Mouse (Mus musculus) hindbrain, embryonic 16.5 days (tissue): ENCODE results near the gene Dnajb1. TPM values are rescaled to one million over a fixed set of nuclear protein-coding genes. Genes with fewer than 3 reads are reported as not detected.
A peak's percentile ranks its signal among the peaks of the same experiment; 100 is the strongest.

Experiments
- ATAC-seq: fragments of 200-750 bp; cut with Nextera tagmentation; 2 replicates; pipeline ENCODE4 v1.8.0; 2017; ENCODE audit warnings: moderate TSS enrichment, moderate library complexity
- H3K27ac ChIP-seq: fragments of 300-500 bp; sonication (generic); 2 replicates; pipeline ENCODE4 v1.5.1; 2014; ENCODE audit warnings: low read depth, mild to moderate bottlenecking, control low read depth, low read length, moderate library complexity
- H3K27me3 ChIP-seq: fragments of 300-500 bp; sonication (generic); replicated peaks from 2 replicates; pipeline ENCODE4 v1.6.1; 2014; ENCODE audit warnings: low read length; ENCODE audit not compliant: control insufficient read depth, insufficient read depth
- H3K36me3 ChIP-seq: fragments of 300-500 bp; sonication (generic); 2 replicates; pipeline ENCODE4 v1.6.1; 2014; ENCODE audit warnings: mild to moderate bottlenecking, low read length, moderate library complexity, mixed read lengths; ENCODE audit not compliant: control insufficient read depth, insufficient read depth
- H3K4me1 ChIP-seq: fragments of 300-500 bp; sonication (generic); 2 replicates; pipeline ENCODE4 v1.6.1; 2014; ENCODE audit warnings: low read depth, low read length; ENCODE audit not compliant: control insufficient read depth, insufficient read depth
- H3K4me2 ChIP-seq: fragments of 300-500 bp; sonication (generic); 2 replicates; pipeline ENCODE4 v1.6.1; 2014; ENCODE audit warnings: mild to moderate bottlenecking, low read length, control low read depth, moderate library complexity
- H3K4me3 ChIP-seq: fragments of 300-500 bp; sonication (generic); 2 replicates; pipeline ENCODE4 v1.5.1; 2014; ENCODE audit warnings: mild to moderate bottlenecking, low read length, control low read depth, moderate library complexity
- H3K9ac ChIP-seq: fragments of 300-500 bp; sonication (generic); 2 replicates; pipeline ENCODE4 v1.6.1; 2014; ENCODE audit warnings: low read depth, mild to moderate bottlenecking, control low read depth, low read length, moderate library complexity
- H3K9me3 ChIP-seq: fragments of 300-500 bp; sonication (generic); 2 replicates; pipeline ENCODE4 v1.6.1; 2014; ENCODE audit warnings: mild to moderate bottlenecking, low read length, moderate library complexity; ENCODE audit not compliant: control insufficient read depth
- WGBS: fragments of 180-500 bp; shearing (Covaris S2); extraction: QIAGEN DNeasy Blood & Tissue Kit; methylation state at CpG from one replicate; pipeline ENCODE4 v1.1.7; 2014; 5-methylcytosine and 5-hydroxymethylcytosine counted together
- polyA plus RNA-seq: library from polyadenylated mRNA; unstranded; fragments of >200 nt; fragmentation: Nextera tagmentation; extraction: Ambion mirVana; gene quantifications from 2 replicates; pipeline ENCODE4 v1.2.1, GENCODE M21; 2015

Gene Dnajb1
- polyA plus RNA-seq, 1 experiment from 2014 or later, result 60.8 TPM

GRCm38 (mm10) chr8:83632083-83632707, 24.2 kb downstream of the Dnajb1 start:
- Histone ChIP-seq H3K27me3 (no peaks in the 10 kb centered on the region), H3K9me3 (peaks cover 4% of the 10 kb centered on the region; the same call in 1 of the 2 replicates), H3K4me2 (no peak overlapping the region), H3K4me3 (no peak overlapping the region), H3K9ac (no peak overlapping the region), H3K27ac (no peak overlapping the region), H3K4me1 (no peaks in the 10 kb centered on the region), H3K36me3 (no peaks in the 10 kb centered on the region)
- no peak for ATAC-seq
- WGBS, result 86% methylated on average over 7 of the region's 7 CpGs

GRCm38 (mm10) chr8:83638856-83639255, 30.9 kb downstream of the Dnajb1 start:
- no peak overlapping the region for H3K27ac ChIP-seq
- ATAC-seq, result no peak
- no peak overlapping the region for H3K9ac ChIP-seq
- H3K27me3 ChIP-seq, result no peaks in the 10 kb centered on the region
- 77% methylated on average over 4 of the region's 4 CpGs for WGBS
- peaks cover 4% of the 10 kb centered on the region; the same call in 1 of the 2 replicates for H3K9me3 ChIP-seq
- H3K4me2 ChIP-seq, result no peak overlapping the region
- H3K4me3 ChIP-seq, result no peak overlapping the region
- no peaks in the 10 kb centered on the region for H3K36me3 ChIP-seq
- H3K4me1 ChIP-seq, result no peaks in the 10 kb centered on the region

GRCm38 (mm10) chr8:83639649-83640048, 31.7 kb downstream of the Dnajb1 start:
- H3K27me3 ChIP-seq, result no peaks in the 10 kb centered on the region
- ATAC-seq, result no peak
- H3K4me3 ChIP-seq, result no peak overlapping the region
- H3K27ac ChIP-seq, result no peak overlapping the region
- 81% methylated on average over 5 of the region's 5 CpGs for WGBS
- H3K4me2 ChIP-seq, result no peak overlapping the region
- peaks cover 4% of the 10 kb centered on the region; the same call in 1 of the 2 replicates for H3K9me3 ChIP-seq
- no peaks in the 10 kb centered on the region for H3K36me3 ChIP-seq
- H3K9ac ChIP-seq, result no peak overlapping the region
- H3K4me1 ChIP-seq, result no peaks in the 10 kb centered on the region

GRCm38 (mm10) chr8:83647511-83647910, 39.5 kb downstream of the Dnajb1 start:
- Histone ChIP-seq H3K27me3 (no peaks in the 10 kb centered on the region), H3K36me3 (no peaks in the 10 kb centered on the region), H3K27ac (no peak overlapping the region), H3K9me3 (no peaks in the 10 kb centered on the region), H3K4me1 (peaks cover 4% of the 10 kb centered on the region), H3K9ac (no peak overlapping the region), H3K4me2 (no peak overlapping the region), H3K4me3 (no peak overlapping the region)
- 97% methylated on average over 11 of the region's 11 CpGs for WGBS
- no peak for ATAC-seq

GRCm38 (mm10) chr8:83648031-83648430, 40.0 kb downstream of the Dnajb1 start:
- Histone ChIP-seq H3K4me2 (no peak overlapping the region), H3K27ac (no peak overlapping the region), H3K4me1 (peaks cover 4% of the 10 kb centered on the region), H3K27me3 (no peaks in the 10 kb centered on the region), H3K9me3 (no peaks in the 10 kb centered on the region), H3K36me3 (no peaks in the 10 kb centered on the region), H3K4me3 (no peak overlapping the region), H3K9ac (no peak overlapping the region)
- ATAC-seq, result no peak
- WGBS, result 95% methylated on average over 4 of the region's 4 CpGs

- ATAC-seq, result no peak
- Histone ChIP-seq H3K27ac (no peak overlapping the region), H3K4me3 (no peak overlapping the region), H3K9ac (no peak overlapping the region), H3K27me3 (no peaks in the 10 kb centered on the region), H3K9me3 (no peaks in the 10 kb centered on the region), H3K4me1 (peaks cover 16% of the 10 kb centered on the region), H3K36me3 (no peaks in the 10 kb centered on the region), H3K4me2 (no peak overlapping the region)
- 96% methylated on average over 6 of the region's 6 CpGs for whole genome bisulfite sequencing
Observed at GRCm38 (mm10) chr8:83649699-83650098, 41.7 kb downstream of the Dnajb1 start.

- Histone ChIP-seq H3K4me1 (peaks cover 17% of the 10 kb centered on the region), H3K9ac (peak within 1 kb of the TSS; percentile 89), H3K4me2 (peak within 1 kb of the TSS; percentile 80), H3K27me3 (no peaks in the 10 kb centered on the region), H3K27ac (peak within 1 kb of the TSS; percentile 89), H3K36me3 (no peaks in the 10 kb centered on the region), H3K4me3 (peak within 1 kb of the TSS; percentile 90), H3K9me3 (no peaks in the 10 kb centered on the region)
- peak; percentile 96 for ATAC-seq
- 4% methylated on average over 41 of the region's 50 CpGs for WGBS
Observed at GRCm38 (mm10) chr8:83652030-83652743, 44.2 kb downstream of the Dnajb1 start, which contains the start of gene Gipc1. Gene Gipc1, plus strand, starts transcription at chr8:83652677.

GRCm38 (mm10) chr8:83652744-83653661, 45.0 kb downstream of the Dnajb1 start:
- no peak; the same call in 1 of the 2 replicates for ATAC-seq
- H3K4me3 ChIP-seq, result peak overlapping the region; percentile 90
- H3K9ac ChIP-seq, result peak overlapping the region; percentile 89
- H3K4me1 ChIP-seq, result peaks cover 17% of the 10 kb centered on the region
- H3K9me3 ChIP-seq, result no peaks in the 10 kb centered on the region
- H3K36me3 ChIP-seq, result no peaks in the 10 kb centered on the region
- H3K27ac ChIP-seq, result peak overlapping the region; percentile 73
- H3K4me2 ChIP-seq, result peak overlapping the region; percentile 80
- 2% methylated on average over 41 of the region's 46 CpGs for WGBS
- no peaks in the 10 kb centered on the region for H3K27me3 ChIP-seq

- peak overlapping the region; percentile 25; the same call in 1 of the 2 replicates for H3K27ac ChIP-seq
- peak overlapping the region; percentile 89 for H3K9ac ChIP-seq
- WGBS, result 48% methylated on average over 10 of the region's 10 CpGs
- H3K27me3 ChIP-seq, result no peaks in the 10 kb centered on the region
- H3K36me3 ChIP-seq, result no peaks in the 10 kb centered on the region
- H3K4me1 ChIP-seq, result peaks cover 17% of the 10 kb centered on the region
- H3K4me3 ChIP-seq, result peak overlapping the region; percentile 90
- H3K9me3 ChIP-seq, result no peaks in the 10 kb centered on the region
- peak overlapping the region; percentile 80 for H3K4me2 ChIP-seq
- no peak for ATAC-seq
Observed at GRCm38 (mm10) chr8:83653662-83654017, 45.6 kb downstream of the Dnajb1 start.
